Mouse (Mus musculus) forebrain, embryonic 11.5 days (tissue): ENCODE measurements around the gene Cln6. TPM values are rescaled to one million over a fixed set of nuclear protein-coding genes. Genes with fewer than 3 reads are reported as not detected.
"Not testable (repeated sequence)": the region's sequence is repeated elsewhere in the genome, so short reads cannot be mapped to it uniquely, and the experiment has no call there.

Source experiments
- ATAC-seq: fragments of 200-750 bp; cut with Nextera tagmentation; replicated peaks from 2 replicates; pipeline ENCODE4 v1.8.0; 2017; ENCODE audit warnings: moderate TSS enrichment; ENCODE audit not compliant: low FRiP score
- DNase-seq: peaks from one replicate; pipeline ENCODE4 v3.0.0-alpha.2; 2017; ENCODE audit warnings: low spot score
- H3K27ac ChIP-seq: fragments of 300-500 bp; sonication (generic); 2 replicates; pipeline ENCODE4 v1.5.1; 2014; ENCODE audit warnings: low read depth, low read length
- H3K27me3 ChIP-seq: fragments of 300-500 bp; sonication (generic); 2 replicates; pipeline ENCODE4 v1.6.1; 2014; ENCODE audit warnings: mild to moderate bottlenecking, low read length, mixed read lengths; ENCODE audit not compliant: control insufficient read depth, insufficient read depth
- H3K36me3 ChIP-seq: fragments of 300-500 bp; sonication (generic); 2 replicates; pipeline ENCODE4 v1.6.1; 2014; ENCODE audit warnings: mild to moderate bottlenecking, low read length, moderate library complexity, mixed read lengths; ENCODE audit not compliant: control insufficient read depth, insufficient read depth
- H3K4me1 ChIP-seq: fragments of 300-500 bp; sonication (generic); replicated peaks from 2 replicates; pipeline ENCODE4 v1.6.1; 2014; ENCODE audit warnings: low read length, mixed read lengths; ENCODE audit not compliant: control insufficient read depth, insufficient read depth
- H3K4me2 ChIP-seq: fragments of 300-500 bp; sonication (generic); 2 replicates; pipeline ENCODE4 v1.6.1; 2014; ENCODE audit warnings: low read depth, mild to moderate bottlenecking, low read length, moderate library complexity, mixed read lengths; ENCODE audit not compliant: severe bottlenecking
- H3K4me3 ChIP-seq: fragments of 300-500 bp; sonication (generic); 2 replicates; pipeline ENCODE4 v1.5.1; 2014; ENCODE audit warnings: low read depth, low read length
- H3K9ac ChIP-seq: fragments of 300-500 bp; sonication (generic); 2 replicates; pipeline ENCODE4 v1.6.1; 2014; ENCODE audit warnings: low read length
- H3K9me3 ChIP-seq: fragments of 300-500 bp; sonication (generic); 2 replicates; pipeline ENCODE4 v1.6.1; 2016; ENCODE audit warnings: low read length, mixed read lengths; ENCODE audit not compliant: control insufficient read depth
- WGBS: fragments of 180-500 bp; shearing (Covaris S2); extraction: QIAGEN DNeasy Blood & Tissue Kit; methylation state at CpG from one replicate; pipeline ENCODE4 v1.1.7; 2014; 5-methylcytosine and 5-hydroxymethylcytosine counted together
- polyA plus RNA-seq: library from polyadenylated mRNA; unstranded; fragments of >200 nt; fragmentation: Nextera tagmentation; extraction: Ambion mirVana; gene quantifications from 2 replicates; pipeline ENCODE4 v1.2.1, GENCODE M21; 2014

The Cln6 gene
- polyA plus RNA-seq, 1 experiment from 2014 or later: 14.5 TPM

DNA sequence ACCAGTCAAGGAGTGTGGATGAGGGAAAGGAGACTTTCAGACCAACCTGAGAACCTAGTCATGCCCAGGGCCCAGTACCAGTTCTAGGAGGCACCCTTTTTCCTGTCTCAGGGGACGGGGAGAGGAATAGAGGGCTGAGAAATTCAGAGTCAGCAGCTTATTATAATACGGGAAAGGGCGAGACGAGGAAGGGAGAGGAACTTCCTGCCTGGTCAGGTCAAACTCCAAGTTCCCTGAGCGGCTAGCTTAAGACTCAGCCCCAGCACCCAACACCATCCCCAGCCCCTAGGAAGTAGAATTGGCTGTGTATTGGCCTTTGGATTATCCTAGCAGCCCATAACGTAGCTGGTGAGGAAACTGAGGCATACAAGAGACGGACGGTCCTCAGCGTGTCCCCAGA is 18.6 kb downstream of the Cln6 start:
- no peak for DNase-seq
- peaks cover 6% of the 10 kb centered on the region; the same call in 1 of the 2 replicates for H3K4me1 ChIP-seq
- H3K4me2 ChIP-seq: no peak overlapping the region
- H3K4me3 ChIP-seq: no peak overlapping the region
- 85% methylated on average over 9 of the region's 9 CpGs for WGBS
- H3K27ac ChIP-seq: no peak overlapping the region
- no peak overlapping the region for H3K9ac ChIP-seq
- no peaks in the 10 kb centered on the region for H3K36me3 ChIP-seq
- ATAC-seq: no peak
- H3K9me3 ChIP-seq: no peaks in the 10 kb centered on the region
- H3K27me3 ChIP-seq: no peaks in the 10 kb centered on the region

DNA sequence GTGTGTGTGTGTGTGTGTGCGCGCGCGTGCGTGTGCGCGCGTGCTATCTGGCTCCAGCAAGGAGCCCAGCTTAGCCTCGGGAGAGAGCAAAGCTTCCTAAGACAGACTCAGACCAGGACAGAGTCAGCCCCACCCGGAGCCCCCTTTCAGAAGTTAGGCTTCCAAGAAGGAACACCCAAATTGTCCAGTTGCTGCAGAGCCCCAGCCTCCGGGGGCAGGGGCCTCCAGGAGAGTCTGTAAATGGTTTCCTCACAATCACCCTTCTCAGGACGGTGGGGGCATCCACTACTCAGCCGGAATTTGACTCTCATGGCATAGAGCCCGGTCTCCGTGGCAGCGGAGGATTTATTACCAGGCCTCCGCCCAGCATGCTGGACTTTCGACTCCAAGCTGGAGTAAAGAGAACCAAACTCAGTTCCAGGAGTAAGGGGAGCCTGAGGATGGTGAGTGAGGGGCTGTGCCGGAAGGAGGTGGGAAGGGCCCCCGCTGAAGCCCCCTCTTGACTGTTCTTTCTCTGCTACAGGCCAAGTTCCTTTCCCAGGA is 19.2 kb downstream of the Cln6 start, which contains the start of gene Calml4:
Gene Calml4, plus strand, starts transcription at position 362 of the 543 bp plus-strand sequence.
- ATAC-seq (no peak), DNase-seq (no peak)
- H3K4me2 ChIP-seq: no peak within 1 kb of the TSS
- H3K4me1 ChIP-seq: peaks cover 6% of the 10 kb centered on the region; the same call in 1 of the 2 replicates
- no peaks in the 10 kb centered on the region for H3K9me3 ChIP-seq
- H3K27ac ChIP-seq: no peak within 1 kb of the TSS
- WGBS: 63% methylated on average over 20 of the region's 20 CpGs
- H3K27me3 ChIP-seq: no peaks in the 10 kb centered on the region
- H3K4me3 ChIP-seq: no peak within 1 kb of the TSS
- H3K36me3 ChIP-seq: no peaks in the 10 kb centered on the region
- H3K9ac ChIP-seq: no peak within 1 kb of the TSS

DNA sequence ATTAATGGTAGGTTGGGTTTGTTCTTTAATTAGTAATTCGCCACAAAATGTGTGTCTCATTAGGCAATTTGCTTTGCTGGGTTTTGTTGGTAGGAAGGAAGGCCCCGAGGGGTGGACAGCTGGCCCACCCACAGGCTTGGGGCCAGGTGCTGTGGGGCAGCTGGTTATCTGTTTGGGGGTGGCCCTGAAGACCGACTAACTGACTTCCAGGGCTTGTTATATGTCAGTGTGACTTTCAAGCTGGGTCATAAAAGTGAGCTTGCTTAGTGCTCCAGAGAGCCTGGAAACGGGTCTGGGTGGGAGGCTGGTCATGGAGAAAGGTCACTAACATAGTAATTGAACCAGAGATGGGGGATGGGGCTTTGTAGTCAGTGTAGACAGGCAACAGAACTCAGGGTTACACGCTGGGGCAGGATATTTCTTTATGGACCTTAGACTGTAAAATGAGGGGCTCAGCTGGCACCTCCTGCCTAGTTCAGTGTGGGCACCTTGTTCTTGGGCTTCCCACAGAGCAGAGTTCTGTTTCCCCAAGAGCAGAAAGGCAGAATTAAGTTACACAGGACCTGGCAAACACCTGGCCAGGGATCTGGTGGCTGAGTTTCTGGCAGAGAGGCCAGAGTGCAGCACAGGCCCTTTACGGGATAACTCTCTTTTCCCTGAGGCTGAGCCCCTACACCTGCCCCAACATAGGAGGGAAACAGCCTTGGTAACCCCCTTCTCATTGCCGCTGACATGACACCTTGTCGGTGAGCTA is 19.9 kb downstream of the Cln6 start:
- DNase-seq: no peak
- H3K27me3 ChIP-seq: no peaks in the 10 kb centered on the region
- H3K4me1 ChIP-seq: peaks cover 6% of the 10 kb centered on the region; the same call in 1 of the 2 replicates
- no peak overlapping the region for H3K4me2 ChIP-seq
- H3K36me3 ChIP-seq: no peaks in the 10 kb centered on the region
- H3K27ac ChIP-seq: no peak overlapping the region
- WGBS: 52% methylated on average over 8 of the region's 8 CpGs
- no peak overlapping the region for H3K9ac ChIP-seq
- no peak for ATAC-seq
- H3K9me3 ChIP-seq: no peaks in the 10 kb centered on the region
- H3K4me3 ChIP-seq: no peak overlapping the region

- H3K4me3 ChIP-seq, H3K4me1 ChIP-seq, ATAC-seq, DNase-seq, H3K27me3 ChIP-seq, H3K4me2 ChIP-seq, H3K9me3 ChIP-seq, H3K36me3 ChIP-seq, H3K9ac ChIP-seq, H3K27ac ChIP-seq: not testable (repeated sequence)
- 68% methylated on average over 6 of the region's 7 CpGs for WGBS
These were observed 21.5 kb downstream of the Cln6 start for GRCm38 (mm10) chr9:62860102-62860501.

GRCm38 (mm10) chr9:62860866-62861265 is 22.3 kb downstream of the Cln6 start:
- Histone ChIP-seq H3K36me3 (no peaks in the 10 kb centered on the region), H3K27me3 (no peaks in the 10 kb centered on the region), H3K4me2 (no peak overlapping the region), H3K9me3 (no peaks in the 10 kb centered on the region), H3K4me3 (no peak overlapping the region), H3K4me1 (peaks cover 6% of the 10 kb centered on the region; the same call in 1 of the 2 replicates), H3K27ac (no peak overlapping the region), H3K9ac (no peak overlapping the region)
- WGBS: 57% methylated on average over 4 of the region's 4 CpGs
- ATAC-seq (no peak), DNase-seq (no peak)

GRCm38 (mm10) chr9:62869236-62869635 is 30.7 kb downstream of the Cln6 start:
- not testable (repeated sequence) for H3K9me3 ChIP-seq, DNase-seq, H3K4me2 ChIP-seq, H3K9ac ChIP-seq, H3K4me3 ChIP-seq, ATAC-seq, H3K4me1 ChIP-seq, H3K36me3 ChIP-seq, H3K27me3 ChIP-seq, H3K27ac ChIP-seq
- 81% methylated on average over 4 of the region's 4 CpGs for WGBS

DNA sequence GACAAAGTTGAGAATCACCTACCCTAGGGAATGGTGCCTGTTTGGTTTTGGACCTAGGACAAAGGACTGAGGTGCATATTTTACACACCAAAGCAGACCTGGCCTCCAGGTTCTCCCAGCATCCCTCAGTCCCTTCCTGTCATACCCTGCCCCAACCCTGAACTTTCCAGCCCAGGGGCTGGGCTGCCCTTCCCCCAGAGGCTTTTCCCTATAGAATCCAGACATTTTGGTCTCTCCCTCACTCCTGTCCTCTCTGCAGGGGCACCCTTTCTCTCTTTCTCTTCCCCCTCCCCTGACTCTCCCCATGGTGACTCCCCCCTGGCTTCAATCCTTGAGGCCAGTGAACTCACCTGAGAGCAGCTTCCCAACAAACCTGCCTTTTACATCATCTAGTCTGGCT is 32.1 kb downstream of the Cln6 start:
- Histone ChIP-seq H3K27me3 (no peaks in the 10 kb centered on the region), H3K9me3 (no peaks in the 10 kb centered on the region), H3K27ac (no peak overlapping the region), H3K36me3 (no peaks in the 10 kb centered on the region), H3K4me2 (no peak overlapping the region), H3K4me1 (no peaks in the 10 kb centered on the region), H3K4me3 (no peak overlapping the region), H3K9ac (no peak overlapping the region)
- DNase-seq (no peak), ATAC-seq (no peak)

DNA sequence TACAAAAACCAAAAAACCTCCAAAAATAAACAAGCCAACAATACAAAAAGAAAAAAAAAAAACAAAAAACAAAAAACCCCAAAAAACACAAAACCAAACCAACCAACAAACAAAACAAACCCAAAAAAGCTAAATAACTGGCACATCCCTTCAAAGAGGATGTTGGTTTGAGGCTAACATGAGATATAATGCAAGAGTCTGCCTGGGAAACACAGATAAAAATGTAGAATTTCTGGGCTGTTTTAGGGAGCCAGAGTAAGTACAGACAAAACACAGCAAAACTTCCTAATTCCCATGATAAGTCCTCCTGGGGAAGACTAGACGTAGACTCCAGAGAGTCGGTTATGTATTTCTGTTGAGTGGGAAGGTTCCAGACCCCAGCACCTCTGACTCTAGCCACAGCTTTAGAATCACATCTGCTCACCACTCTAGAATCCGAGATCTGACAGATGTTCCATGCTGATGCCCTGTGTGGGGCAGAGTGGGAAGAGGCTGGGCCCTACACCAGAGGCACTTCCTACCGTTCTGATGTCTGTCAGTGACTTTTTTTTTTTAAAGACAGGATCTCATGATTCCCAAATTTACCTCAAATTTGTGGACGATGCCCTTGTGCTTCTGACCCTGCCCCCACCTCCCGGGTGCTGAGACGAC is 38.5 kb downstream of the Cln6 start:
- H3K4me3 ChIP-seq: no peak overlapping the region
- WGBS: 88% methylated on average over 7 of the region's 7 CpGs
- no peak overlapping the region for H3K9ac ChIP-seq
- no peaks in the 10 kb centered on the region for H3K27me3 ChIP-seq
- H3K27ac ChIP-seq: no peak overlapping the region
- ATAC-seq: no peak
- H3K36me3 ChIP-seq: no peaks in the 10 kb centered on the region; the same call in 1 of the 2 replicates
- DNase-seq: no peak
- H3K9me3 ChIP-seq: no peaks in the 10 kb centered on the region
- no peak overlapping the region for H3K4me2 ChIP-seq
- no peaks in the 10 kb centered on the region for H3K4me1 ChIP-seq
